Mouse (Mus musculus) heart, postnatal 0 days (tissue): Measurements from ENCODE around the gene Rnf5. TPM values are rescaled to one million over a fixed set of nuclear protein-coding genes. Genes with fewer than 3 reads are reported as not detected.

Experiments used
- ATAC-seq: fragments of 200-750 bp; cut with Nextera tagmentation; 2 replicates; pipeline ENCODE4 v1.8.0; 2017; ENCODE audit warnings: low read depth, moderate number of reproducible peaks, moderate library complexity; ENCODE audit not compliant: insufficient read depth
- DNase-seq: peaks from one replicate; pipeline ENCODE4 v3.0.0-alpha.2; 2016; ENCODE audit warnings: low spot score
- H3K27ac ChIP-seq: fragments of 300-500 bp; sonication (generic); 2 replicates; pipeline ENCODE4 v1.5.1; 2014; ENCODE audit warnings: low read depth, mild to moderate bottlenecking
- H3K27me3 ChIP-seq: fragments of 300-500 bp; sonication (generic); 2 replicates; pipeline ENCODE4 v1.6.1; 2014; ENCODE audit warnings: low read length, mixed read lengths; ENCODE audit not compliant: control insufficient read depth, insufficient read depth
- H3K36me3 ChIP-seq: fragments of 300-500 bp; sonication (generic); replicated peaks from 2 replicates; pipeline ENCODE4 v1.6.1; 2014; ENCODE audit warnings: low read length, mixed read lengths; ENCODE audit not compliant: control insufficient read depth, insufficient read depth
- H3K4me1 ChIP-seq: fragments of 300-500 bp; sonication (generic); 2 replicates; pipeline ENCODE4 v1.6.1; 2014; ENCODE audit warnings: antibody characterized with exemption; ENCODE audit not compliant: control insufficient read depth, insufficient read depth
- H3K4me2 ChIP-seq: fragments of 300-500 bp; sonication (generic); 2 replicates; pipeline ENCODE4 v1.6.1; 2014; ENCODE audit warnings: low read depth, mild to moderate bottlenecking, low read length, moderate library complexity
- H3K4me3 ChIP-seq: fragments of 300-500 bp; sonication (generic); 2 replicates; pipeline ENCODE4 v1.5.1; 2014; ENCODE audit warnings: low read depth, low read length
- H3K9ac ChIP-seq: fragments of 300-500 bp; sonication (generic); replicated peaks from 2 replicates; pipeline ENCODE4 v1.6.1; 2014; ENCODE audit warnings: low read depth, low read length, mixed read lengths
- H3K9me3 ChIP-seq: fragments of 300-500 bp; sonication (generic); replicated peaks from 2 replicates; pipeline ENCODE4 v1.6.1; 2016; ENCODE audit warnings: low read length; ENCODE audit not compliant: control insufficient read depth
- CTCF ChIP-seq: IDR thresholded peaks from 2 replicates; pipeline ENCODE4 v1.5.1; 2016; ENCODE audit warnings: antibody characterized with exemption, control low read depth, low read depth
- EP300 ChIP-seq: IDR thresholded peaks from 2 replicates; pipeline ENCODE4 v1.6.1; 2016; ENCODE audit warnings: antibody characterized with exemption, low read depth
- WGBS: fragments of 180-500 bp; shearing (Covaris S2); extraction: QIAGEN DNeasy Blood & Tissue Kit; methylation state at CpG from one replicate; pipeline ENCODE4 v1.1.7; 2014; 5-methylcytosine and 5-hydroxymethylcytosine counted together
- polyA plus RNA-seq: library from polyadenylated mRNA; unstranded; fragments of >200 nt; fragmentation: Nextera tagmentation; extraction: Ambion mirVana; gene quantifications from 2 replicates; pipeline ENCODE4 v1.2.1, GENCODE M21; 2015
- total RNA-seq: library from RNA; depleted of rRNA; stranded (reverse); fragments of >200 nt; gene quantifications from 2 replicates; pipeline ENCODE4 v1.2.3, GENCODE M21; 2014; ENCODE audit warnings: low replicate concordance

Rnf5 gene
- total and polyA plus RNA-seq, 2 experiments from 2014 or later, result 42.5 to 79.9 TPM

GRCm38 (mm10) chr17:34640778-34641601 is 37.5 kb upstream of the Rnf5 start:
- 14% methylated on average over 11 of the region's 11 CpGs for WGBS
- DNase-seq, result peak; percentile 74
- Histone ChIP-seq H3K27ac (peak overlapping the region; percentile 80), H3K4me3 (no peak overlapping the region), H3K36me3 (no peaks in the 10 kb centered on the region), H3K4me1 (peaks cover 8% of the 10 kb centered on the region), H3K9ac (no peak overlapping the region), H3K9me3 (no peaks in the 10 kb centered on the region), H3K27me3 (no peaks in the 10 kb centered on the region), H3K4me2 (no peak overlapping the region)
- ATAC-seq, result peak; percentile 47
- peak; percentile 34 for TF ChIP-seq CTCF
- TF ChIP-seq EP300, result no peak

GRCm38 (mm10) chr17:34639461-34640255 is 36.2 kb upstream of the Rnf5 start:
- no peak for DNase-seq
- no peak for TF ChIP-seq EP300
- no peak for TF ChIP-seq CTCF
- Histone ChIP-seq H3K36me3 (no peaks in the 10 kb centered on the region), H3K4me3 (no peak overlapping the region), H3K27ac (peak overlapping the region; percentile 80), H3K4me1 (no peaks in the 10 kb centered on the region; the same call in 1 of the 2 replicates), H3K9me3 (no peaks in the 10 kb centered on the region), H3K27me3 (no peaks in the 10 kb centered on the region), H3K4me2 (no peak overlapping the region), H3K9ac (no peak overlapping the region)
- no peak for ATAC-seq
- 71% methylated on average over 7 of the region's 7 CpGs for WGBS

- no peak overlapping the region for H3K4me3 ChIP-seq
- H3K27ac ChIP-seq, result no peak overlapping the region
- H3K4me2 ChIP-seq, result no peak overlapping the region
- no peak for TF ChIP-seq EP300
- no peak for TF ChIP-seq CTCF
- no peaks in the 10 kb centered on the region for H3K9me3 ChIP-seq
- H3K4me1 ChIP-seq, result no peaks in the 10 kb centered on the region; the same call in 1 of the 2 replicates
- WGBS, result 56% methylated on average over 3 of the region's 3 CpGs
- H3K27me3 ChIP-seq, result peaks cover 14% of the 10 kb centered on the region
- H3K36me3 ChIP-seq, result no peaks in the 10 kb centered on the region
- H3K9ac ChIP-seq, result no peak overlapping the region
- DNase-seq (no peak), ATAC-seq (no peak)
These were observed 34.0 kb upstream of the Rnf5 start for GRCm38 (mm10) chr17:34637459-34637858.

GRCm38 (mm10) chr17:34635671-34636070 is 32.2 kb upstream of the Rnf5 start:
- ATAC-seq, result no peak
- no peak overlapping the region for H3K4me2 ChIP-seq
- peaks cover 32% of the 10 kb centered on the region for H3K27me3 ChIP-seq
- DNase-seq, result no peak
- no peaks in the 10 kb centered on the region; the same call in 1 of the 2 replicates for H3K4me1 ChIP-seq
- H3K9ac ChIP-seq, result no peak overlapping the region
- H3K27ac ChIP-seq, result no peak overlapping the region
- no peaks in the 10 kb centered on the region for H3K9me3 ChIP-seq
- H3K36me3 ChIP-seq, result no peaks in the 10 kb centered on the region
- TF ChIP-seq EP300, result no peak
- TF ChIP-seq CTCF, result no peak
- 61% methylated on average over 2 of the region's 2 CpGs for WGBS
- H3K4me3 ChIP-seq, result no peak overlapping the region

GRCm38 (mm10) chr17:34632261-34632691 is 28.8 kb upstream of the Rnf5 start:
- Histone ChIP-seq H3K9ac (peak overlapping the region; percentile 22; the same call in 1 of the 2 replicates), H3K4me2 (peak overlapping the region; percentile 59), H3K27me3 (peaks cover 50% of the 10 kb centered on the region), H3K4me1 (peaks cover 10% of the 10 kb centered on the region), H3K4me3 (peak overlapping the region; percentile 35), H3K27ac (no peak overlapping the region), H3K36me3 (no peaks in the 10 kb centered on the region), H3K9me3 (no peaks in the 10 kb centered on the region)
- 2% methylated on average over 26 of the region's 26 CpGs for WGBS
- ATAC-seq (0 out of 2 replicates have a peak, but pooled peaks have one; percentile 12), DNase-seq (no peak)
- TF ChIP-seq EP300 (no peak), CTCF (no peak)
